Mouse (Mus musculus): ENCODE results near the gene Rnf43. TPM values are rescaled to one million over a fixed set of nuclear protein-coding genes. Genes with fewer than 3 reads are reported as not detected.

Gene Rnf43
- polyA plus RNA-seq, 1 experiment from 2014 or later, result 0.70 TPM

DNA sequence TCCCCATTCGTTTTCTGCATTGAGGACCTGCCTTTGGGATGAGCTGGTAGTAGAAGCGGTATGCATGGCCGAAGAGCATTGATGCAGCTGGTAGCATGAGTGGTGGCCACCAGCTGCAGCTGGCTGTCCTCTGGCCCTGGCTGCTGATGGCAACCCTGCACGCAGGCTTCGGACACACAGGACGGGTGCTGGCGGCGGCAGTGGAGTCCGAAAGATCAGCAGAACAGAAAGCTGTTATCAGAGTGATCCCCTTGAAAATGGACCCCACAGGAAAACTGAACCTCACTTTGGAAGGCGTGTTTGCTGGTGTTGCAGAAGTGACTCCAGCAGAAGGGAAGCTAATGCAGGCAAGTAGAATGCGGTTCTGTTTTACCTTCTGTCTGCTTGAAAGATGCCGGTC lies 2.0 kb downstream of the Rnf43 start:
- no peaks in the 10 kb centered on the region for H3K36me3 ChIP-seq (ENCODE audit: inconsistent target)
- H3K27ac ChIP-seq, result no peak overlapping the region
- 85% methylated on average over 12 of the region's 12 CpGs for WGBS (ENCODE audit: missing documents)
- H3K4me3 ChIP-seq (ENCODE audit: inconsistent target), result no peak overlapping the region
- no peaks in the 10 kb centered on the region for H3K79me2 ChIP-seq (ENCODE audit: inconsistent target)

DNA sequence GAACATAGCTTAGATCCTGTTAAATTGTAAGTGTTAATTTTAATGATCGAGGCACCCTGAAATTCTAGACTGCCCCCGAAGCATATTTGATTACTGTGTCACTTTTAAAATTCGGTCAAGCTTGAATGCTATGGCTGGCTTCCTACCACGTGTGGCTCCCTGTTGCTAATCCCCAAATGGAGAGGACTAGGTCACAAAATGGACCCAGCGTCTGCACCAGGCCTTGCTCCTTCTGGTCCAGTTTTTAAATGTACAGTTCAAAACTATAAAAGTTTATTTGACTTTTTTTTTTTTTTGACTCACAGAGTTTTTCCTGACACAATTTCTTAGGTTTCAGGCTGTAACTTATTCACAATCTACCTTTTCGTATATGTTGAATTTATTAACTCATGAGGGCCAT lies 2.7 kb downstream of the Rnf43 start:
- Histone ChIP-seq H3K4me3 (ENCODE audit: inconsistent target) (no peak overlapping the region), H3K27ac (no peak overlapping the region), H3K36me3 (ENCODE audit: inconsistent target) (no peaks in the 10 kb centered on the region), H3K79me2 (ENCODE audit: inconsistent target) (no peaks in the 10 kb centered on the region)
- WGBS (ENCODE audit: missing documents), result 93% methylated on average over 6 of the region's 6 CpGs

DNA sequence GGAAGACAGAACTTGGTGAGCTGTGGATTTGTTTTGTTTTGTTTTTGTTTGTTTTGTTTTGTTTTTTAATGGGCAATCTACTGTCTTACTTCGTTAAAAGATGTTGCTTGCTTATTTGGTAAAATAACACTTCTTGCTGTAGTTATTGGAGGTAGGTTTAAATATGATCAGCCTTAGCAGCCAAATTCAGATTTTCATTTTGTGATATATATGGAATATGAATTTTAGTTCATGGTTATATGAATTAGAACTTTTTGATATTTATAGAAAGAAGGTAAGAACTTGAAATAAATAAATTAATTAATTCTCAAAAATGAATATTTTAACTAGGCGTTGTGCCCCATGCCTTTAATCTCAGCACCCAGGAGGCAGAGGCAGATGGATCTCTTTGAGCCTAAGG lies 3.1 kb downstream of the Rnf43 start:
- Histone ChIP-seq H3K36me3 (ENCODE audit: inconsistent target) (no peaks in the 10 kb centered on the region), H3K4me3 (ENCODE audit: inconsistent target) (no peak overlapping the region), H3K79me2 (ENCODE audit: inconsistent target) (no peaks in the 10 kb centered on the region), H3K27ac (no peak overlapping the region)
- WGBS (ENCODE audit: missing documents), result 86% methylated on average over 2 of the region's 2 CpGs

DNA sequence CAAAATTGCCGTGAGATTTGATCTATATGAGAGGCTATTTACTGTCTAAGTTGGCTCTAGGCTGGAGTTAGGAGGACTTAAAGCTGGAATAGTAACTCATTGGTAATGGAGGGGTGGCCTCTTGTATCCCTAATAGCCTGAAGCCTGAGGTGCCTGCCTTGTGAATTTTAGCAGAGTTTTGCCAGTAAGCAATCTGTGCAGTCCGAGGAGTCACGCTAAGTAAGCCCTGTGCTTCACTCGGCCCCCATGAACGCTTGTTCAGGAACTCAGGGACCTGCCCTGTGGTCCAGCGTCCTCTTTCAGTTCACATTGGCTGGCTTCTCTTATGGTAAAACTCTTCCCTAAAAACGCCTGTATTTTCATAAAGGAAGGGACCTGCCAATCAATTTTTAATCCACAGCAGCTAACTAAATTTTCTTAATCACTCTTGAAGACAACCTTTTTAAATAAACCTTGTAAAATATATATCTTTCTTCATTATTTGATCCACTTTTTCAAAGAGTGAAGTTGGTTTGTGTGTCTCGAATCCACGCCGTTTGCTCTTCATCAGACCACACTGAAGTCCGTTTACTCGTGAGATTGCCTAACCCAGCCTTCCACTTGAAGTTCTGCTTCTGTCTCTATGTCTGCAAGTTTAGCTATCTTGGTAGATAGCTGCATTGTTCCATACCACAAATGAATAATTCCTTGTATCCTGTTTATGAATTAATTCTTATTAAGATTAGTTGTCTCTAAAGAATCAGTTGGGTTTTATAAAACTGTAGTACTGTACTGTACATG lies 3.9 kb downstream of the Rnf43 start:
- Histone ChIP-seq H3K36me3 (ENCODE audit: inconsistent target) (no peaks in the 10 kb centered on the region), H3K27ac (peak overlapping the region; percentile 45), H3K4me3 (ENCODE audit: inconsistent target) (peak overlapping the region; percentile 4; the same call in 1 of the 2 replicates), H3K79me2 (ENCODE audit: inconsistent target) (no peaks in the 10 kb centered on the region)
- WGBS (ENCODE audit: missing documents), result 20% methylated on average over 12 of the region's 12 CpGs

DNA sequence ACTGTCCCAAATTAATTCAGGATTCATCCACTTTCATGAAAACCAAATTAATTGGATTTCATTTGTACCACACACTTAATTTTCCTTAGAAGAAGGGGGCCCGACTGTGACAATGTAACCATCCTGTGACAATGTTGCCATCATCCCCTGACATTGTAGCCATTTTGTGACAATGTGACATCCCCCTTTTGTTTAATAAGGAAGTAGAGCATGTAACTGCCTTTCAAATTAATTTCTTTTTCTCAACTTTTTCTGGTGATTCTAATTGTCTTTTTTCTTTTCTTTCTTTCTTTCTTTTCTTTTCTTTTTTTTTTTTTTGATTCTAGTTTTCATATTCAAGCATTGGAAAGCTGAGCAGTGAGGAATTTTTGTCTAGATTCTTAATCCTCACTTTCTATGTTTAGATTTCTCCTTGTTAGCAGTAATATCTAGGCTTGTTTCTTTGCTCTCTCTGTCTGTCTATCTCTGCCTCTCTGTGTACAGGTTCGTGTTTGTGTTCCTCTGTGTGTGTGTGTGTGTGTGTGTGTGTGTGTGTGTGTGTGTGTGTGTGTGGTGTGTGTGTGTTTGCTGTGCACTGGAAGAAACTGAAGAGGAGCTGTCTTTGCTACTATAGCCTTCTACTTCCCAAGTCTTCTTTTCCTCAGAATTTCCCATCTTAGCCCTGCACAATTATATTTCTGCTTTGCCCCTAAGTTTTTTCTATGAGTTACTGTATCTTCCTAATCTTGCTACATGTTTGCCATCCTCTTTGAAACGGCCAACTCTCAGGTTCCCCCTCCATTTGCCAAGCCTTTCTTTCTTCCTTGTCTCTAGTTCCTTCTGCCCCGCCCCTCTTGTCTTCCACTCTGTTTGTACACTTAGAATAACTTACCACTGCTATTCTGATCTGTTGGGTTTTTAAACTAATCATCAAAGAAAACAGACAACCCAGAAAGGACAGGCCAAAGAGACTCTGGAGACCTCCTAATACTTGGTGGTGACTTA lies 4.9 kb downstream of the Rnf43 start:
- Histone ChIP-seq H3K79me2 (ENCODE audit: inconsistent target) (no peaks in the 10 kb centered on the region), H3K27ac (no peak overlapping the region), H3K36me3 (ENCODE audit: inconsistent target) (no peaks in the 10 kb centered on the region), H3K4me3 (ENCODE audit: inconsistent target) (no peak overlapping the region)
- 54% methylated on average over 4 of the region's 4 CpGs for WGBS (ENCODE audit: missing documents)

DNA sequence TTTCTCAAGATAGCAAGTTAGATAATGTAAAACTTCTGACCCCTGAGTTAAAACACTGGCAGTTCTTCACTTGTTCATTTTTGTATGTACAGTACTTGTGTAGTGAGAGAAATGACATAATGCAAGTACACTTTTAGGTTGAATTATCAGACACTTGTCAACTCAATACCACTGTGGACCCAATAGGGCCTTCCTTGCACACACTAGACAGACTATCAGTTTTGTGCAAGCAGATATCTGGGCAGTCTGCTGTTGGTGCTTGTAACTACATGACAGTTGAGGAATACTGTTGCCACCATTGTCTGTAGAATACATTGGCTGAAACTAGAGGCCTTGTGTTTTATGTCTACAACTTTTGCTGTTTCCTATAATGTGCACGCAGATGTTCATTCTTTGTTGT lies 10.8 kb downstream of the Rnf43 start:
- Histone ChIP-seq H3K79me2 (ENCODE audit: inconsistent target) (no peaks in the 10 kb centered on the region), H3K27ac (no peak overlapping the region), H3K36me3 (ENCODE audit: inconsistent target) (no peaks in the 10 kb centered on the region), H3K4me3 (ENCODE audit: inconsistent target) (no peak overlapping the region)
- 96% methylated on average over 1 of the region's 1 CpGs for WGBS (ENCODE audit: missing documents)

- WGBS (ENCODE audit: missing documents), result 89% methylated on average over 6 of the region's 6 CpGs
- Histone ChIP-seq H3K79me2 (ENCODE audit: inconsistent target) (no peaks in the 10 kb centered on the region), H3K4me3 (ENCODE audit: inconsistent target) (no peak overlapping the region), H3K27ac (no peak overlapping the region), H3K36me3 (ENCODE audit: inconsistent target) (no peaks in the 10 kb centered on the region)
Observed at GRCm38 (mm10) chr11:87675606-87676005, 13.1 kb downstream of the Rnf43 start.

- H3K4me3 ChIP-seq (ENCODE audit: inconsistent target), result no peak overlapping the region
- H3K79me2 ChIP-seq (ENCODE audit: inconsistent target), result no peaks in the 10 kb centered on the region
- H3K27ac ChIP-seq, result no peak overlapping the region
- WGBS (ENCODE audit: missing documents), result 90% methylated on average over 5 of the region's 5 CpGs
- no peaks in the 10 kb centered on the region for H3K36me3 ChIP-seq (ENCODE audit: inconsistent target)
Observed at GRCm38 (mm10) chr11:87677756-87678155, 15.2 kb downstream of the Rnf43 start.

GRCm38 (mm10) chr11:87678545-87678944 lies 16.0 kb downstream of the Rnf43 start:
- no peak overlapping the region for H3K4me3 ChIP-seq (ENCODE audit: inconsistent target)
- H3K36me3 ChIP-seq (ENCODE audit: inconsistent target), result no peaks in the 10 kb centered on the region
- no peak overlapping the region for H3K27ac ChIP-seq
- WGBS (ENCODE audit: missing documents), result 83% methylated on average over 4 of the region's 4 CpGs
- H3K79me2 ChIP-seq (ENCODE audit: inconsistent target), result no peaks in the 10 kb centered on the region

DNA sequence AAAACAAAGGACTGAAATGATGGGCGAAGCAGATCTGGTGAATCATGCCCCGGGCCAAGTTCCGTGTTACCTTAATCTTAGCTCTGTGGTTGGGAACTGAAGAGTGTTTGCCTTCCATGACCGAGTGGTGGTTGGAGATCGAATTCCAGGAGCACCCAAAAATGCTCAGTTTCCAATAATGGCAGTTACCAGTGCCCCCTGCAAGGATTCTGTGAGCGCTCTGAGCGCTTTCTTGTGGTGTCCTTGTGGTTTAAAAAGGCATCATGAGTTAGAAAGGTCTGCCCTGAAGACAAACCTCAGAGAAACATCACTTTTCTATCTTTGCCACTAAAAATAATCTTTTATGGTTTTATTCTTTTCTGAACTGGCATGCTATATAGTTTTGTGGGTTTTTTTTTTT lies 16.5 kb downstream of the Rnf43 start:
- Histone ChIP-seq H3K4me3 (ENCODE audit: inconsistent target) (no peak overlapping the region), H3K79me2 (ENCODE audit: inconsistent target) (no peaks in the 10 kb centered on the region), H3K27ac (no peak overlapping the region), H3K36me3 (ENCODE audit: inconsistent target) (no peaks in the 10 kb centered on the region)
- WGBS (ENCODE audit: missing documents), result 90% methylated on average over 7 of the region's 7 CpGs

GRCm38 (mm10) chr11:87680786-87681185 lies 18.3 kb downstream of the Rnf43 start:
- 89% methylated on average over 9 of the region's 9 CpGs for WGBS (ENCODE audit: missing documents)
- H3K36me3 ChIP-seq (ENCODE audit: inconsistent target), result no peaks in the 10 kb centered on the region
- no peaks in the 10 kb centered on the region for H3K79me2 ChIP-seq (ENCODE audit: inconsistent target)
- no peak overlapping the region for H3K4me3 ChIP-seq (ENCODE audit: inconsistent target)
- no peak overlapping the region for H3K27ac ChIP-seq

GRCm38 (mm10) chr11:87682096-87682495 lies 19.6 kb downstream of the Rnf43 start:
- Histone ChIP-seq H3K79me2 (ENCODE audit: inconsistent target) (no peaks in the 10 kb centered on the region), H3K36me3 (ENCODE audit: inconsistent target) (no peaks in the 10 kb centered on the region), H3K4me3 (ENCODE audit: inconsistent target) (no peak overlapping the region), H3K27ac (no peak overlapping the region)
- WGBS (ENCODE audit: missing documents), result 93% methylated on average over 12 of the region's 12 CpGs

GRCm38 (mm10) chr11:87682838-87683571 lies 20.5 kb downstream of the Rnf43 start:
- Histone ChIP-seq H3K4me3 (ENCODE audit: inconsistent target) (no peak overlapping the region), H3K79me2 (ENCODE audit: inconsistent target) (no peaks in the 10 kb centered on the region), H3K27ac (no peak overlapping the region), H3K36me3 (ENCODE audit: inconsistent target) (no peaks in the 10 kb centered on the region)
- WGBS (ENCODE audit: missing documents), result 72% methylated on average over 13 of the region's 13 CpGs

- Histone ChIP-seq H3K36me3 (ENCODE audit: inconsistent target) (no peaks in the 10 kb centered on the region), H3K79me2 (ENCODE audit: inconsistent target) (no peaks in the 10 kb centered on the region), H3K4me3 (ENCODE audit: inconsistent target) (no peak overlapping the region), H3K27ac (no peak overlapping the region)
- 62% methylated on average over 7 of the region's 7 CpGs for WGBS (ENCODE audit: missing documents)
Observed at GRCm38 (mm10) chr11:87686407-87686806, 23.9 kb downstream of the Rnf43 start.
